Mouse (Mus musculus) CH12.LX (cell line): ENCODE results near the gene Hist1h1d.
"Not testable (repeated sequence)": the region's sequence is repeated elsewhere in the genome, so short reads cannot be mapped to it uniquely, and the experiment has no call there.

Experiments
- BHLHE40 ChIP-seq: IDR thresholded peaks from 2 replicates; pipeline ENCODE4 v1.6.1; 2011; ENCODE audit warnings: mild to moderate bottlenecking, low read depth, low read length, improper control_type of control experiment
- CTCF ChIP-seq, 2 experiments: IDR thresholded peaks in 1 of 2; conservative IDR thresholded peaks in 1 of 2; 2 replicates each; pipeline ENCODE4 v1.5.1; 2011 to 2012; ENCODE audit warnings: low read depth in 2 of 2, low read length in 2 of 2, improper control_type of control experiment in 1 of 2, inconsistent platforms in 1 of 2, mild to moderate bottlenecking in 1 of 2, moderate library complexity in 1 of 2
- EP300 ChIP-seq: IDR thresholded peaks from 2 replicates; pipeline ENCODE4 v1.6.1; 2011; ENCODE audit warnings: low read length, improper control_type of control experiment
- ETS1 ChIP-seq: conservative IDR thresholded peaks from 2 replicates; pipeline ENCODE4 v1.6.1; 2012; ENCODE audit warnings: low read depth, mild to moderate bottlenecking, inconsistent platforms, low read length, improper control_type of control experiment, moderate library complexity
- HCFC1 ChIP-seq: IDR thresholded peaks from 2 replicates; pipeline ENCODE4 v1.6.1; 2012; ENCODE audit warnings: low read depth, mild to moderate bottlenecking, inconsistent platforms, low read length, improper control_type of control experiment
- IRF4 ChIP-seq: IDR thresholded peaks from 2 replicates; pipeline ENCODE4 v1.6.1; 2014; ENCODE audit warnings: low read depth, mild to moderate bottlenecking, inconsistent platforms, low read length, improper control_type of control experiment
- KAT2A ChIP-seq: IDR thresholded peaks from 2 replicates; pipeline ENCODE4 v1.6.1; 2012; ENCODE audit warnings: low read length, improper control_type of control experiment, inconsistent platforms; ENCODE audit not compliant: insufficient replicate concordance
- MAFK ChIP-seq: IDR thresholded peaks from 2 replicates; pipeline ENCODE4 v1.6.1; 2011; ENCODE audit warnings: low read length, improper control_type of control experiment; ENCODE audit not compliant: insufficient replicate concordance
- MAZ ChIP-seq: IDR thresholded peaks from 2 replicates; pipeline ENCODE4 v1.6.1; 2012; ENCODE audit warnings: low read depth, mild to moderate bottlenecking, inconsistent platforms, low read length, improper control_type of control experiment, moderate library complexity
- MEF2A ChIP-seq: IDR thresholded peaks from 2 replicates; pipeline ENCODE4 v1.6.1; 2014; ENCODE audit warnings: low read depth, mild to moderate bottlenecking, inconsistent platforms, low read length, improper control_type of control experiment, borderline replicate concordance
- POLR2A ChIP-seq: IDR thresholded peaks from 2 replicates; pipeline ENCODE4 v1.6.1; 2011; ENCODE audit warnings: low read depth, mild to moderate bottlenecking, improper control_type of control experiment, low read length
- TBP ChIP-seq: conservative IDR thresholded peaks from 2 replicates; pipeline ENCODE4 v1.6.1; 2011; ENCODE audit warnings: low read depth, low read length, improper control_type of control experiment
- TCF12 ChIP-seq: IDR thresholded peaks from 2 replicates; pipeline ENCODE4 v1.6.1; 2014; ENCODE audit warnings: low read depth, mild to moderate bottlenecking, inconsistent platforms, low read length, improper control_type of control experiment

DNA sequence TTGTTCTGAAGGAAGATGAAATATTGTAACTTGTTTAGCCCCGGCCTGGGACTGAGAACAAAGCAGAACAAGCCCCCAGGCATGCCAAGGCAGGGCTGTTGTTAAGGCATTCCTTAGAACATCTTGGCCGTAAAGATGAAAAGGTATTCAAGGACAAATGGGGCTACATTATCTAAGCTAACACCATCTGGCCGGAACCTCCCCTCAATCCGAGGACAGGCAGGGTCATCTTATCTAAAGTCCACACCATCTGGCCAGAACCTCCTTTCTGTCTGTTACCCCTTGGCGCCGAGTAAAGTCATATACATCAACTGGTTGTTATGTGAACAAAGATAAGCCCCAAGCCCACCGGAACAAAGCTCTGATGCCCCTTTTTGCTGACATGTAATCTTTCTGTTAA lies 38.8 kb downstream of the Hist1h1d start:
- not testable (repeated sequence) for TF ChIP-seq IRF4; BHLHE40; TCF12; EP300; MAFK; CTCF (conservative IDR thresholded peaks at IDR 0.05 in 1 of 2, IDR thresholded peaks at IDR 0.05 in 1 of 2; ENCODE audit: low read depth in 2 of 2, low read length in 2 of 2); MAZ; HCFC1; POLR2A; TBP; ETS1; KAT2A; MEF2A
